Comparison of ENCODE assay signal across 8 mouse cellular contexts in genomic region chr2:124719820-124720478, GRCm38 (mm10).
DNase-seq lines count a peak whose midpoint lies in the region; ATAC-seq and TF ChIP-seq lines count a peak whose summit lies in the region.

No protein-coding gene starts in this region.

- no peak overlapping the region for H3K4me2 ChIP-seq in heart, postnatal 0 days (ENCODE audit: low read depth, low read length)
- H3K4me2 ChIP-seq in neural tube, embryonic 14.5 days (ENCODE audit: low read depth, low read length), result no peak overlapping the region

- no peak for TF ChIP-seq EP300 in heart, postnatal 0 days (IDR thresholded peaks at IDR 0.05; ENCODE audit: low read depth)

- no peak for TF ChIP-seq CTCF in heart, postnatal 0 days (IDR thresholded peaks at IDR 0.05; ENCODE audit: low read depth)

- peak; percentile 26 for DNase-seq in heart, postnatal 0 days (ENCODE audit: low spot score)
- no peak for DNase-seq in heart, postnatal 36 days
- peak; percentile 23 to 55 for DNase-seq in kidney, postnatal 4 days
- no peak for DNase-seq in cerebellum, adult 8-10 months
- no peak for DNase-seq in layer of hippocampus, postnatal 36 days

- H3K4me1 ChIP-seq in heart, postnatal 0 days (ENCODE audit: control insufficient read depth, insufficient read depth), result peaks cover 17% of the 10 kb centered on the region
- peaks cover under 1% of the 10 kb centered on the region; the same call in 1 of the 2 replicates for H3K4me1 ChIP-seq in neural tube, embryonic 14.5 days (ENCODE audit: control insufficient read depth, insufficient read depth, low read length)

- no peak overlapping the region for H3K9ac ChIP-seq in heart, postnatal 0 days (replicated peaks; ENCODE audit: low read depth, low read length)
- H3K9ac ChIP-seq in neural tube, embryonic 14.5 days (replicated peaks; ENCODE audit: low read depth, low read length), result no peak overlapping the region

- no peak overlapping the region for H3K27ac ChIP-seq in heart, postnatal 0 days (ENCODE audit: low read depth)
- 0 out of 2 replicates have a peak overlapping the region, but pooled peaks have one; percentile 44 for H3K27ac ChIP-seq in neural tube, embryonic 14.5 days (ENCODE audit: low read depth, low read length)

- intact Hi-C loops in heart, postnatal 36 days (cut with DNase I), result no loop called here

- 66% methylated on average over 14 of the region's 14 CpGs for WGBS in heart, postnatal 0 days
- WGBS in neural tube, embryonic 14.5 days, result 68% methylated on average over 14 of the region's 14 CpGs

- H3K4me3 ChIP-seq in heart, postnatal 0 days (ENCODE audit: low read depth, low read length), result no peak overlapping the region
- no peak overlapping the region for H3K4me3 ChIP-seq in neural tube, embryonic 14.5 days (ENCODE audit: low read depth, low read length)

- ATAC-seq in heart, postnatal 0 days (ENCODE audit: insufficient read depth, low read depth), result no peak
- ATAC-seq in common myeloid progenitor, adult 5-6 weeks (replicated peaks; ENCODE audit: low read depth, poor library complexity, severe bottlenecking), result peak; percentile 96
- ATAC-seq in neural tube, embryonic 14.5 days (ENCODE audit: low read depth), result no peak
- ATAC-seq in frontal cortex, adult (ENCODE audit: low TSS enrichment), result no peak

- no peaks in the 10 kb centered on the region for H3K9me3 ChIP-seq in heart, postnatal 0 days (replicated peaks; ENCODE audit: control insufficient read depth, low read length)
- H3K9me3 ChIP-seq in neural tube, embryonic 14.5 days (ENCODE audit: control insufficient read depth, low read length), result no peaks in the 10 kb centered on the region

- H3K27me3 ChIP-seq in heart, postnatal 0 days (ENCODE audit: control insufficient read depth, insufficient read depth, low read length), result no peaks in the 10 kb centered on the region
- H3K27me3 ChIP-seq in neural tube, embryonic 14.5 days (ENCODE audit: control insufficient read depth, insufficient read depth, low read length), result no peaks in the 10 kb centered on the region

- no peaks in the 10 kb centered on the region for H3K36me3 ChIP-seq in heart, postnatal 0 days (replicated peaks; ENCODE audit: control insufficient read depth, insufficient read depth, low read length)
- H3K36me3 ChIP-seq in neural tube, embryonic 14.5 days (ENCODE audit: control insufficient read depth, insufficient read depth, low read length), result no peaks in the 10 kb centered on the region

Comparison
In these comparisons a context has a peak if more than half of its experiments do, and no peak if none do; other contexts are left out.
1. DNase-seq: peak in heart, postnatal 0 days (single experiment) and kidney, postnatal 4 days (2 of 2); none in heart, postnatal 36 days (0 of 2), cerebellum, adult 8-10 months (single experiment) and layer of hippocampus, postnatal 36 days (0 of 2).